Mouse (Mus musculus) G1E (cell line): Measurements from ENCODE around the gene Clptm1. TPM values are rescaled to one million over a fixed set of nuclear protein-coding genes. Genes with fewer than 3 reads are reported as not detected.

Experiments
- ATAC-seq: 2 replicates; pipeline ENCODE4 v1.8.0; 2016; ENCODE audit warnings: mild to moderate bottlenecking; ENCODE audit not compliant: insufficient number of reproducible peaks, poor library complexity, low FRiP score, severe bottlenecking; ENCODE audit errors: extremely low read depth
- DNase-seq: peaks from one replicate; pipeline ENCODE4 v3.0.0; 2012; ENCODE audit warnings: low spot score
- H3K27me3 ChIP-seq: 2 replicates; pipeline ENCODE4 v1.6.1; 2012; ENCODE audit warnings: mild to moderate bottlenecking, low read length, inconsistent platforms; ENCODE audit not compliant: insufficient read depth
- H3K36me3 ChIP-seq: replicated peaks from 2 replicates; pipeline ENCODE3; 2012; ENCODE audit warnings: mild to moderate bottlenecking, inconsistent platforms
- H3K4me1 ChIP-seq: 2 replicates; pipeline ENCODE4 v1.6.1; 2012; ENCODE audit warnings: low read depth, low read length, inconsistent platforms, mixed read lengths; ENCODE audit not compliant: insufficient read depth
- H3K4me3 ChIP-seq: 2 replicates; pipeline ENCODE4 v1.5.1; 2012; ENCODE audit warnings: low read depth, mild to moderate bottlenecking, inconsistent platforms, low read length, moderate library complexity, mixed read lengths
- H3K9me3 ChIP-seq: replicated peaks from 2 replicates; pipeline ENCODE4 v1.6.1; 2012; ENCODE audit warnings: inconsistent platforms
- CTCF ChIP-seq: IDR thresholded peaks from 2 replicates; pipeline ENCODE4 v1.5.1; 2012; ENCODE audit warnings: low read depth, low read length, inconsistent platforms, mixed read lengths
- GATA1 ChIP-seq: IDR thresholded peaks from 2 replicates; pipeline ENCODE4 v1.6.1; 2012; ENCODE audit warnings: borderline replicate concordance, low read length, inconsistent platforms, mixed read lengths
- GATA2 ChIP-seq: IDR thresholded peaks from 2 replicates; pipeline ENCODE4 v1.6.1; 2012; ENCODE audit warnings: low read depth, low read length, inconsistent platforms, borderline replicate concordance
- POLR2AphosphoS5 ChIP-seq: IDR thresholded peaks from 2 replicates; pipeline ENCODE4 v1.6.1; 2012; ENCODE audit warnings: low read depth, low read length, inconsistent platforms; ENCODE audit not compliant: insufficient replicate concordance
- TAL1 ChIP-seq: conservative IDR thresholded peaks from 2 replicates; pipeline ENCODE4 v1.6.1; 2012; ENCODE audit warnings: low read depth, low read length, inconsistent platforms, mixed read lengths
- polyA plus RNA-seq: library from polyadenylated mRNA; stranded (reverse); fragments of >175 nt; gene quantifications from 2 replicates; pipeline ENCODE4 v1.2.3, GENCODE M21; 2012
- total RNA-seq, 2 experiments: library from RNA; stranded (forward) in 1 of 2; stranded (reverse) in 1 of 2; fragments of 200-1000 nt in 1 of 2; fragments of >200 nt in 1 of 2; fragmentation: Nextera tagmentation in 1 of 2; gene quantifications; 2 replicates each; pipeline ENCODE4 v1.2.3; 2014 to 2017

Gene Clptm1
- total and polyA plus RNA-seq, 3 experiments = 26.0 to 74.8 (median 70.0) TPM

- DNase-seq = no peak
- Histone ChIP-seq H3K4me3 (no peak overlapping the region), H3K9me3 (no peaks in the 10 kb centered on the region), H3K27me3 (no peaks in the 10 kb centered on the region), H3K36me3 (peaks cover 93% of the 10 kb centered on the region), H3K4me1 (peaks cover 59% of the 10 kb centered on the region)
- ATAC-seq = no peak
- no peak for TF ChIP-seq CTCF
- TF ChIP-seq GATA2 = no peak
- no peak for TF ChIP-seq TAL1
- no peak for TF ChIP-seq POLR2AphosphoS5
- TF ChIP-seq GATA1 = no peak
These were observed 39.6 kb upstream of the Clptm1 start for GRCm38 (mm10) chr7:19704475-19704874.

- no peaks in the 10 kb centered on the region for H3K27me3 ChIP-seq
- H3K4me3 ChIP-seq = no peak overlapping the region; the same call in 1 of the 2 replicates
- no peaks in the 10 kb centered on the region for H3K9me3 ChIP-seq
- no peak for ATAC-seq
- DNase-seq = no peak
- no peak for TF ChIP-seq POLR2AphosphoS5
- no peak for TF ChIP-seq GATA1
- no peak for TF ChIP-seq GATA2
- no peak for TF ChIP-seq CTCF
- TF ChIP-seq TAL1 = no peak
- peaks cover 92% of the 10 kb centered on the region for H3K36me3 ChIP-seq
- peaks cover 62% of the 10 kb centered on the region for H3K4me1 ChIP-seq
These were observed 38.2 kb upstream of the Clptm1 start for GRCm38 (mm10) chr7:19702859-19703555.

- Histone ChIP-seq H3K36me3 (peaks cover 93% of the 10 kb centered on the region), H3K4me3 (no peak overlapping the region; the same call in 1 of the 2 replicates), H3K9me3 (peaks cover 13% of the 10 kb centered on the region), H3K4me1 (peaks cover 75% of the 10 kb centered on the region), H3K27me3 (no peaks in the 10 kb centered on the region)
- TF ChIP-seq CTCF = no peak
- no peak for TF ChIP-seq GATA1
- ATAC-seq (peak; percentile 36; the same call in 1 of the 2 replicates), DNase-seq (peak; percentile 31)
These were observed 36.4 kb upstream of the Clptm1 start for GRCm38 (mm10) chr7:19701069-19701761.

GRCm38 (mm10) chr7:19700299-19701068 lies 35.7 kb upstream of the Clptm1 start:
- no peaks in the 10 kb centered on the region for H3K27me3 ChIP-seq
- no peak for DNase-seq
- no peak overlapping the region; the same call in 1 of the 2 replicates for H3K4me3 ChIP-seq
- no peak for ATAC-seq
- TF ChIP-seq GATA2 = no peak
- TF ChIP-seq GATA1 = no peak
- TF ChIP-seq TAL1 = no peak
- no peak for TF ChIP-seq POLR2AphosphoS5
- TF ChIP-seq CTCF = no peak
- H3K9me3 ChIP-seq = peaks cover 13% of the 10 kb centered on the region
- H3K4me1 ChIP-seq = peaks cover 82% of the 10 kb centered on the region
- peaks cover 93% of the 10 kb centered on the region for H3K36me3 ChIP-seq

DNA sequence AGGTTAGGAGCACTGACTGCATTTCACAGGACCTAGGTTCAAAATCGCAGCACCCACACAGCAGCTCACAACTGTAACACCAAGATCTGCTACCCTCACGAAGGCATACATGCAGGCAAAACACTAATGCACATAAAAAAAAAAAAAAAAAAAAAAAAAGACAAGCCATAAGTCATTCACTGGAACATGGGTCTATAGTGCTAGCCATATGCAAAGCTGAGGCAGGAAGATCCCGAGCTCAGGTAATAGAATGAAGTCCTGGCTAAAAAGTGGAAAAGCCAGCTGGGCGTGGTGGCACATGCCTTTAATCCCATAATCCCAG lies 35.0 kb upstream of the Clptm1 start:
- no peak for DNase-seq
- ATAC-seq = no peak
- no peaks in the 10 kb centered on the region for H3K27me3 ChIP-seq
- H3K4me1 ChIP-seq = peaks cover 85% of the 10 kb centered on the region
- TF ChIP-seq GATA1 (no peak), CTCF (no peak)
- H3K36me3 ChIP-seq = peaks cover 86% of the 10 kb centered on the region
- H3K9me3 ChIP-seq = peaks cover 13% of the 10 kb centered on the region
- H3K4me3 ChIP-seq = no peak overlapping the region

GRCm38 (mm10) chr7:19698907-19699826 lies 34.3 kb upstream of the Clptm1 start, which contains the start of gene Apoe:
TSS of gene Apoe (minus strand) at chr7:19699188.
- Histone ChIP-seq H3K4me1 (peaks cover 87% of the 10 kb centered on the region), H3K9me3 (peaks cover 13% of the 10 kb centered on the region), H3K4me3 (no peak within 1 kb of the TSS), H3K27me3 (no peaks in the 10 kb centered on the region), H3K36me3 (peaks cover 80% of the 10 kb centered on the region)
- DNase-seq (no peak), ATAC-seq (no peak)
- no peak for TF ChIP-seq POLR2AphosphoS5
